Mouse (Mus musculus): ENCODE measurements around the gene Slc37a2.

Gene Slc37a2

DNA sequence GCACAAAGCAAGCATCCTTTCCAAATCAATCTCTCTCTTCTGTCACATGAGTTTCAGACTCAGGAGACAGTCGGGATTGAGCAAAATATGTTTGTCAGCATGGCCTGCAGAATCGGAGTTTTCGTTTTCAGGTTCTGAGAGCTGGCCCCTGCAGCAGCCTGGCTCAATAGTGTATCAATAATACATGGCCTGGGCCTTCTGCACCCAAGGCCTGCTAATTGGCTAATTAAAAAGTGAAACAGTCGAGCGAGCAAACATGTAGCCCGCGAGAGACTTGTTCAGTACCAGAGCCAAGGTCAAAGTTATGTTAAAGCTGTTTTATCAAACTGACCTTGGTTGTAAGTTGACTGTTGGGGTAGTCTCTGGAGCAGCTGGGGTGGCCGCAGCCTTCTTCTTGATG is 34.8 kb downstream of the Slc37a2 start:
- DNase-seq (ENCODE audit: extremely low read depth, insufficient read length, low spot score) = no peak

DNA sequence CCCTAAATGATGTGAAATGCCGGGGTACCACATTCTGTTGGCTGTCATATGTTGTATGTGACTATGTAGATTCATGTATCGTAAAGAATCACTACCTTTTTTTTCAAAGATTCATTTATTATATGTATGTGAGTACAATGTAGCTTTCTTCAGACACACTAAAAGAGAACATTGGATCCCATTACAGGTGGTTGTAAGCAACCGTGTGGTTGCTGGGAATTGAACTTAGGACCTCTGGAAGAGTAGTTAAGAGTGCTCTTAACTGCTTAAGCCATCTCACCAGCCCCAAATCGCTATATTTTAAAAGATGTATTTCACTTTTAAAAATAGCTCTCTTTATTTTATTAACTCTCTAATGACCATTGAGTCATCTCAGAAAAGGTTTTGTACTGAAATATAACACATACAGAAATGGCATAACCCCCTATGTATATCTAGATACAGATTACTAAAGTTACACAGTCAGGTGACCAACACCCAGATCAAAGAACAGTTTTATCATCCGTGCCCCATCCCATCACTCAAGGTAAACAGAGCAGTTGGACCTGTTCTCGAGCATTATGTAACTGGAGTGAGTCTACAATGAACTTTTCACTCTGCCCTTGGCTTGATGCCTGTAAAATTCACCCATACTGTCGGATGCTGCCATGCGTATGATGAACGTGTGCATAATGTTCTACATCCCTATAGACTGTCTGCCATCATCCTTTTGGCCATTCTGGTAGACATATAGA is 41.0 kb downstream of the Slc37a2 start:
- DNase-seq (ENCODE audit: extremely low read depth, insufficient read length, low spot score) = no peak

DNA sequence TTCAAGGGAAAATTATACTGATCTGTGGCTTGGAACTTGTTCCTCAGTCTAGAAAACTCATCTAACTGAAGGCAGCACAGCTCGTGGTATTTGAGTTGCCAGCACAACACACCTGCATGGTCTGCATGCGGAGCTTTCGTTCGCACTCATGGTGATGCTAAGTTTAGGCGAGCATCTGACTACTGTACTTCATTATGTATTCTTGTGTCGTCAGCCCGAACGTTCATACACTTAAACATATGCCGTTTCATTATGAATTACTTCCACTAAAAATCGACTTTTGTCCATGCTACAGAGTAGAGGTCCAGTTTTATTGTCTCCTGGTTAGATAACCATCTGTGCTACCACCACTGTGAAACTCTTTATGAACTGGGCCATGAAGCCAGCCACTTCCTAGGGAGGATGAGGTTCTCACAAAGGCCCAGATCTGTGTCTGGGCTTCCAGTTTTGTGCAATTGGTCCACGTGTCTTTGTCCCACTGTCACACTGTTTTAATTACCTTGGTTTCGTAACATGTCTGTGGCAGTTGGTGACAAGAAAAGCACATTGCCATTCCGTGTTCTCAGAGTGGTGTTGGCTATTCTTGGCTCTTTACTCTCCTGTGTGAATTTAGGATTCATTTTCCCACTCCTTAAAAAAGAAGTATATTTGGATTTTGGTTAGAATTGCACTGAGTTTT is 42.3 kb downstream of the Slc37a2 start:
- no peak for DNase-seq (ENCODE audit: extremely low read depth, insufficient read length, low spot score)

GRCm38 (mm10) chr9:37207929-37208411 is 47.6 kb downstream of the Slc37a2 start, which contains the start of gene Tmem218:
Gene Tmem218, plus strand, starts transcription at chr9:37208223.
- DNase-seq (ENCODE audit: extremely low read depth, insufficient read length, low spot score) = peak; percentile 91

- DNase-seq (ENCODE audit: extremely low read depth, insufficient read length, low spot score) = no peak
These were observed 51.7 kb downstream of the Slc37a2 start for GRCm38 (mm10) chr9:37203884-37204283.

- no peak for DNase-seq (ENCODE audit: extremely low read depth, insufficient read length, low spot score)
These were observed 55.1 kb downstream of the Slc37a2 start for GRCm38 (mm10) chr9:37200414-37200813.

GRCm38 (mm10) chr9:37197067-37197466 is 58.5 kb downstream of the Slc37a2 start:
- no peak for DNase-seq (ENCODE audit: extremely low read depth, insufficient read length, low spot score)

GRCm38 (mm10) chr9:37188024-37188423 is 67.5 kb downstream of the Slc37a2 start:
- no peak for DNase-seq (ENCODE audit: extremely low read depth, insufficient read length, low spot score)

DNA sequence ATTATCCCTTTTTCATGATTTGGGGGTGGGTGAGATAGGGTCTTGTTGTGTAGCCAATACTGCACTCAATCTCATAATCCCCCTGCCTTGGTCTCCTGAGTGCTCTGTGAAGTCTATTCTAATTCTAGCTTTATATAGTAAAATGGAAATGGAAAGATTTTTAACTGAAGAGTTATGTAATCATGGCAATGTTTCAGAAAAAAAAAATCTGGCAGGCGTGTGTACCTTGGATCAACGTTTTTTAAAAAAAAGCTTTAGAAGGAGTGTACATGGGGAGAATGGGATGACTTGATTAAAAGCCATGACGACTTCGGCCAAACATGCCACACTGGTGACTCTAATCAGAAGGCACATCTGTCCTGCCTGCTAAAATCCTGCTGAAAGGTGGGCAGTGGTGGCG is 68.1 kb downstream of the Slc37a2 start:
- DNase-seq (ENCODE audit: extremely low read depth, insufficient read length, low spot score) = no peak

- no peak for DNase-seq (ENCODE audit: extremely low read depth, insufficient read length, low spot score)
These were observed 72.4 kb downstream of the Slc37a2 start for GRCm38 (mm10) chr9:37183176-37183575.

- no peak for DNase-seq (ENCODE audit: extremely low read depth, insufficient read length, low spot score)
These were observed 73.9 kb downstream of the Slc37a2 start for GRCm38 (mm10) chr9:37181596-37181995.

DNA sequence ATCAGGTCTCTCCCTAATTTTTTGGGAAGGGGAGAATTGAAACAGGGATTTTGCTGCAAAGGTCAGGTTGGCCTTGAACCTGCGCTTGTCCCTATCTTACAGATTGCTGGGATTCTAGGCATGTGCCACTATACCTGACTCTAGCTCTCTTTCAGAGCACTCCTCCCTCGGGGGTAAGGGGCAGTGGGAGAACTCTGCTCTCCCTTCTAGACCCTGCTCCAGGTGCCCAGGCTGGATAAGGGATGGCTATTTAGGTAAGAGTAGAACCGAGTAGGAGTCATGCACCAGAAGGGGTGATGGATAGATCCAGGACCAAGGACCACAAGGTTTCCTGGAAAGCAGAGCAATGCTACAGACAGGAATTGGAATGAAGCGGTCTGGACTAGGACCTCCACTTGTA is 75.9 kb downstream of the Slc37a2 start:
- no peak for DNase-seq (ENCODE audit: extremely low read depth, insufficient read length, low spot score)

DNA sequence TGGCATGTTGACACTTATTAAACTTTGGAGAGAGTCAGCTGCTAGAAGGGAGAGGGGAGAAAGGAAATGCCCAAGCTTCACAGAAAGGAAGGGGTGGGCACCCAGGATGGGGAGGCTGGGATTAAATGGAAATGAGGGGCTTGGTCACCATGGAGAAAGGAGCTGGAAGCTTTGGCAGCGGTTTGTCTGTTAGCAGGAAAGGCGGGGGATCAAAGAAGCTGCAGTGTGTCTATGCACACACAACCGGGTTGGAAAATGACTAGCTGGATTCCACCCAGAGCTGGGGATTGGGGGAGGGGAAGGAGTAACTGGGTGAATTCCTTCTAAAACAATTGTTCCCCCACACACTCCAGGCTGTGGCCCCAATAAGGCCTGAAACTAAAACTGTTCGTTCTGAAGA is 76.6 kb downstream of the Slc37a2 start:
- no peak for DNase-seq (ENCODE audit: extremely low read depth, insufficient read length, low spot score)

Data from 3134 (cell line).